Mouse (Mus musculus): ENCODE measurements around the gene Fam219a. TPM values are rescaled to one million over a fixed set of nuclear protein-coding genes. Genes with fewer than 3 reads are reported as not detected.

Fam219a gene
- polyA plus RNA-seq, 1 experiment from 2014 or later: 1.2 TPM

DNA sequence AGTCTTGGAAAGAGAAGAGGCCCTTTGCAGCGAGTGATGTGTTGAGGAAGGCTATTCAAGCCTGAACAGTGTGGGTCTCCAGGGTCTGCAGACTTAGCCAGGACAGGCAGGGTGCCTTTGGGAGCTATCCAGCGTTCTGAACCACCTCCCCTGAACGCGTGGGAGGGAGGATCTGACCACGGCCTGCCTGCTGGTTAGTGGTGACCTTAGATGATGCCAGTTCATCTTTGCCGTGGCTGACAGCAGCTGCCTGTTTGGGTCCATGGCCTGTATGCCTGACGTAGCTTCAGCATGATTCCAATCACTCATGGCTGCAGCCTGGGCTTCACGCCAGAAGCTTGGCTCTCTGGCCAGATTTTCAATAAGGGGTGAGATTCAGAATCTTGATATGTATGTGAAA is 23.4 kb downstream of the Fam219a start:
- DNase-seq (ENCODE audit: low spot score): peak; percentile 84

DNA sequence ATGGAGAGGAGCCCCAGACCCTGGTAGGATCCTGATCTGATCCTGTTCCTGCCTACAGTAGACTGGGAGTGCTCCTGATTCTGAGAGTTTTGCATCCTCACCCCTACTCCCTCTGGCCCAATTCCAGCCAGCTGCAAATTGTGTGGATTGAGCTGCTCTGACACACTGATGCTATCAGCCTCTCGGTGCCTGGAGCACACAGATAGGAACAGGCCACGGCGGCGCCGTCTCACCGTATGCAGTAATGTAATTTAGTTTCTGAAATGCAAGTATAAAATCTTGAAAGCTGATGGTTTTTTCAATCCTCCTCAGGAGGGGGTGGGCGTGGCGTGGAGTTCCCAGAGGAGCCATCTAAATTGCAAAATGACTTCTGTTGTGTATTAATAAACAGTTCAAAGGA is 27.2 kb downstream of the Fam219a start:
- H3K4me3 ChIP-seq (ENCODE audit: low read depth, low read length): no peak overlapping the region
- H3K4me2 ChIP-seq (ENCODE audit: low read depth, severe bottlenecking): no peak overlapping the region
- no peaks in the 10 kb centered on the region for H3K36me3 ChIP-seq (ENCODE audit: control insufficient read depth, insufficient read depth, low read length)
- H3K9me3 ChIP-seq (ENCODE audit: control insufficient read depth, low read length): no peaks in the 10 kb centered on the region
- no peak overlapping the region for H3K9ac ChIP-seq (ENCODE audit: low read length)
- no peak overlapping the region for H3K27ac ChIP-seq (replicated peaks; ENCODE audit: low read depth, low read length)
- DNase-seq (ENCODE audit: low spot score): no peak
- ATAC-seq (ENCODE audit: insufficient number of reproducible peaks, low FRiP score, low TSS enrichment, low read depth): no peak
- no peaks in the 10 kb centered on the region for H3K27me3 ChIP-seq (ENCODE audit: control insufficient read depth, insufficient read depth, low read length)
- WGBS: 86% methylated on average over 8 of the region's 8 CpGs
- H3K4me1 ChIP-seq (ENCODE audit: control insufficient read depth, insufficient read depth, low read length): no peaks in the 10 kb centered on the region

More for the DNA sequence above, 23.4 kb downstream of the Fam219a start:
- H3K4me3 ChIP-seq (ENCODE audit: low read depth, low read length): no peak overlapping the region
- no peaks in the 10 kb centered on the region for H3K9me3 ChIP-seq (ENCODE audit: control insufficient read depth, low read length)
- no peak overlapping the region for H3K4me2 ChIP-seq (ENCODE audit: low read depth, severe bottlenecking)
- H3K9ac ChIP-seq (ENCODE audit: low read length): no peak overlapping the region
- H3K27ac ChIP-seq (replicated peaks; ENCODE audit: low read depth, low read length): no peak overlapping the region
- no peaks in the 10 kb centered on the region for H3K36me3 ChIP-seq (ENCODE audit: control insufficient read depth, insufficient read depth, low read length)
- WGBS: 15% methylated on average over 8 of the region's 8 CpGs
- H3K4me1 ChIP-seq (ENCODE audit: control insufficient read depth, insufficient read depth, low read length): no peaks in the 10 kb centered on the region
- H3K27me3 ChIP-seq (ENCODE audit: control insufficient read depth, insufficient read depth, low read length): no peaks in the 10 kb centered on the region
- ATAC-seq (ENCODE audit: insufficient number of reproducible peaks, low FRiP score, low TSS enrichment, low read depth): no peak

DNA sequence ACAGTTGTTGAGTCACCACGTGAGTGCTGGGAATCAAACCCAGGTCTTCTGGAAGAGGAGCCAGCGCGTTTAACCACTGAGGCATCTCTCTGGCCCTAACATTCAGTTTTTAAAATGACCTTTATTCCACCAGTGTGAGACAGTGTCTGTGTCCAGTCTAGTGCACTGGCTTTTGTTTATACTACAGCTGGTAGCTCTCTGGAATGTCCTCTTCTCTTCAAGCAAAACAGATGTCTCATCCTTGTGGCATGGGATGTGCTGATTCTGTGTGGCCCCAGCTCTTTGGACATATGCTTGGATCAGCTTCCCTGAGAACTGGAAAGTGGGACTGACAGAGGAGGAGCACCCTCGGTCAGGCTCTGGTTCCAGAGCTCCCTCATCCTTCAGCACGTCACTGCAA is 34.5 kb downstream of the Fam219a start:
- no peaks in the 10 kb centered on the region for H3K4me1 ChIP-seq (ENCODE audit: control insufficient read depth, insufficient read depth, low read length)
- no peaks in the 10 kb centered on the region for H3K27me3 ChIP-seq (ENCODE audit: control insufficient read depth, insufficient read depth, low read length)
- H3K4me2 ChIP-seq (ENCODE audit: low read depth, severe bottlenecking): no peak overlapping the region
- H3K36me3 ChIP-seq (ENCODE audit: control insufficient read depth, insufficient read depth, low read length): no peaks in the 10 kb centered on the region
- no peak for ATAC-seq (ENCODE audit: insufficient number of reproducible peaks, low FRiP score, low TSS enrichment, low read depth)
- no peak overlapping the region for H3K27ac ChIP-seq (replicated peaks; ENCODE audit: low read depth, low read length)
- 72% methylated on average over 5 of the region's 5 CpGs for WGBS
- H3K9me3 ChIP-seq (ENCODE audit: control insufficient read depth, low read length): no peaks in the 10 kb centered on the region
- no peak overlapping the region for H3K9ac ChIP-seq (ENCODE audit: low read length)
- H3K4me3 ChIP-seq (ENCODE audit: low read depth, low read length): no peak overlapping the region
- no peak for DNase-seq (ENCODE audit: low spot score)

DNA sequence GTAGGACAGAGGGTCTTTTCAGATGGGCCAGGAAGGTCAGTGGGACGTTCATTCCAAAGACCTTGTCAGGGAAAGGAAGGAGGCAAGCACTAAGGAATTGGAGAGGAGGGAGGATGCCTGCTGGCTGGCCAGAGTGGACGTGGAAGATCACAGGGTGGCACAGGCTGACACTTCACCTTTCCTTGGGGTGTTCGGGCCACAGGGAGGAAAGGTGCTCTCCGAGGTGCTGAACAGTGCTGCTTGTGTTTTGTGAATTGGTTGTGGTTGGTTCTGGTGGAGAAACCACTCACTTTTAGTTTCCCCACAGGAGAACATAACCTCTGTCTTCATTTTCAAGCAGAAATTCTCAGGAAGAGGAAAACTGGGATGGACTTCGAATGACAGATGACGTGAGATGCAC is 36.9 kb downstream of the Fam219a start:
- no peak overlapping the region for H3K27ac ChIP-seq (replicated peaks; ENCODE audit: low read depth, low read length)
- ATAC-seq (ENCODE audit: insufficient number of reproducible peaks, low FRiP score, low TSS enrichment, low read depth) (no peak), DNase-seq (ENCODE audit: low spot score) (peak; percentile 84)
- no peak overlapping the region for H3K9ac ChIP-seq (ENCODE audit: low read length)
- no peaks in the 10 kb centered on the region for H3K27me3 ChIP-seq (ENCODE audit: control insufficient read depth, insufficient read depth, low read length)
- 24% methylated on average over 6 of the region's 6 CpGs for WGBS
- H3K4me2 ChIP-seq (ENCODE audit: low read depth, severe bottlenecking): no peak overlapping the region
- H3K9me3 ChIP-seq (ENCODE audit: control insufficient read depth, low read length): no peaks in the 10 kb centered on the region
- H3K4me1 ChIP-seq (ENCODE audit: control insufficient read depth, insufficient read depth, low read length): no peaks in the 10 kb centered on the region
- H3K4me3 ChIP-seq (ENCODE audit: low read depth, low read length): no peak overlapping the region
- no peaks in the 10 kb centered on the region for H3K36me3 ChIP-seq (ENCODE audit: control insufficient read depth, insufficient read depth, low read length)

DNA sequence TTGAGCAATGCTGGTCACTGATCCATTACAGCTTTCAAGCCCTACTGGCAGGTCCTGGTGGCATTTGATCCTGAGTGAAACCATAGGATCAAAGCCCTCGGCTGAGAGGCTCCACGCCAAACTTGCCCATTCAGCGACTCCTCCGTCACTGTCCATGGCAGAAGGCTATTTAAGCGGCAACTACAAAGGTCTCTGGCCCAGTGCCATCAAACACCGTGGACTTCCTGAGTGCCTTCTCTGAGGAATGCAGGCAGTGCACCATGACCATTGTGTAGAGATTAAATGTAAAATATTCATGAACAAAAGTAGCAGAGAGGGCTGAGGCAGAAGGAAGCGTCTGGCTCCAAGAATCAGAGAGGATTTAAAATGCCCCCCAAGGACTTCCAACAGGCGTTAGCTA is 41.3 kb downstream of the Fam219a start:
- no peaks in the 10 kb centered on the region for H3K36me3 ChIP-seq (ENCODE audit: control insufficient read depth, insufficient read depth, low read length)
- H3K27ac ChIP-seq (replicated peaks; ENCODE audit: low read depth, low read length): no peak overlapping the region
- DNase-seq (ENCODE audit: low spot score): no peak
- 24% methylated on average over 8 of the region's 8 CpGs for WGBS
- no peaks in the 10 kb centered on the region for H3K27me3 ChIP-seq (ENCODE audit: control insufficient read depth, insufficient read depth, low read length)
- no peak overlapping the region for H3K9ac ChIP-seq (ENCODE audit: low read length)
- no peaks in the 10 kb centered on the region for H3K9me3 ChIP-seq (ENCODE audit: control insufficient read depth, low read length)
- no peak for ATAC-seq (ENCODE audit: insufficient number of reproducible peaks, low FRiP score, low TSS enrichment, low read depth)
- H3K4me1 ChIP-seq (ENCODE audit: control insufficient read depth, insufficient read depth, low read length): no peaks in the 10 kb centered on the region
- no peak overlapping the region for H3K4me2 ChIP-seq (ENCODE audit: low read depth, severe bottlenecking)
- H3K4me3 ChIP-seq (ENCODE audit: low read depth, low read length): no peak overlapping the region

DNA sequence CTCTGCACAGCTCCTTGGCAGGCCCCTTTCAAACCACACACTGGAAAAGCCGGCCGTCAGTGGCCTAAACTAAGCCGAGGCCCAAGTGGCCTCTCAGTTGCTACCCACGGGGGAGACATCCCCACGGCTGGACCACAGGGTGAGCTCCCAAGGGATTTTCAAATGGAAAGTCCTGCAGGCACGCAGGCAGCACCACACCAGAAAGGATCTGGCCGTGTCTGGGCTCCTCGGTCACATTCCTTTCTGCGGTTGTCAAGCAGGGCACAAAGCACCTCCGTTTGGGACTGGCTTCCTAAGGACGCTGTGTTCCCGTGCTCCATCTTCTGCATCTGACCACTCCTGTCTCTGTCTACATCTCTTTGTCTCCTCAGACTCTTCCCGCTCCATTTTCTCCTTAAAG is 42.3 kb downstream of the Fam219a start:
- Histone ChIP-seq H3K4me3 (ENCODE audit: low read depth, low read length) (no peak overlapping the region), H3K4me1 (ENCODE audit: control insufficient read depth, insufficient read depth, low read length) (no peaks in the 10 kb centered on the region), H3K4me2 (ENCODE audit: low read depth, severe bottlenecking) (no peak overlapping the region), H3K9me3 (ENCODE audit: control insufficient read depth, low read length) (no peaks in the 10 kb centered on the region), H3K36me3 (ENCODE audit: control insufficient read depth, insufficient read depth, low read length) (no peaks in the 10 kb centered on the region), H3K9ac (ENCODE audit: low read length) (no peak overlapping the region), H3K27ac (replicated peaks; ENCODE audit: low read depth, low read length) (no peak overlapping the region), H3K27me3 (ENCODE audit: control insufficient read depth, insufficient read depth, low read length) (no peaks in the 10 kb centered on the region)
- ATAC-seq (ENCODE audit: insufficient number of reproducible peaks, low FRiP score, low TSS enrichment, low read depth) (no peak), DNase-seq (ENCODE audit: low spot score) (no peak)
- 50% methylated on average over 13 of the region's 13 CpGs for WGBS

DNA sequence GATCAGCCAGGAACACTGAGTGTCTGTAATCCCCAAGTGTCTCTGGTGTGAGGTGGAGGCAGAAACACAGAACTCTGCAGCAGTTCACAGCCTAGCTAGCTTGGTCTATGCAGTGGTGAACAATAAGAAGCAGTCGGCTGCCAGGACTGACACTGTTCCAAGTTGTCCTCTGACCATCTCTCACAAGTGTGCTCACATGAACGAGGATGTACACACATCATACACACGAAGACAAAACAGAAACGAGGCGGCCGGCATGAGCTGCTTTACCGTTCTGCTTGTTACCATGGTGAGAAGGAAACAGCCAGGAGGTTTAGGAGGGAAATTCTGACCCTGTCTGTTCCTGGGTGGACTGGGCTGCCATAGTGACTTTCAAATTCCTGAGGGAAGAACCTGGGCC is 42.8 kb downstream of the Fam219a start:
- 78% methylated on average over 7 of the region's 7 CpGs for WGBS
- Histone ChIP-seq H3K4me2 (ENCODE audit: low read depth, severe bottlenecking) (no peak overlapping the region), H3K27me3 (ENCODE audit: control insufficient read depth, insufficient read depth, low read length) (no peaks in the 10 kb centered on the region), H3K4me3 (ENCODE audit: low read depth, low read length) (no peak overlapping the region), H3K27ac (replicated peaks; ENCODE audit: low read depth, low read length) (no peak overlapping the region), H3K36me3 (ENCODE audit: control insufficient read depth, insufficient read depth, low read length) (no peaks in the 10 kb centered on the region), H3K9me3 (ENCODE audit: control insufficient read depth, low read length) (no peaks in the 10 kb centered on the region), H3K9ac (ENCODE audit: low read length) (no peak overlapping the region), H3K4me1 (ENCODE audit: control insufficient read depth, insufficient read depth, low read length) (no peaks in the 10 kb centered on the region)
- no peak for DNase-seq (ENCODE audit: low spot score)
- no peak for ATAC-seq (ENCODE audit: insufficient number of reproducible peaks, low FRiP score, low TSS enrichment, low read depth)

DNA sequence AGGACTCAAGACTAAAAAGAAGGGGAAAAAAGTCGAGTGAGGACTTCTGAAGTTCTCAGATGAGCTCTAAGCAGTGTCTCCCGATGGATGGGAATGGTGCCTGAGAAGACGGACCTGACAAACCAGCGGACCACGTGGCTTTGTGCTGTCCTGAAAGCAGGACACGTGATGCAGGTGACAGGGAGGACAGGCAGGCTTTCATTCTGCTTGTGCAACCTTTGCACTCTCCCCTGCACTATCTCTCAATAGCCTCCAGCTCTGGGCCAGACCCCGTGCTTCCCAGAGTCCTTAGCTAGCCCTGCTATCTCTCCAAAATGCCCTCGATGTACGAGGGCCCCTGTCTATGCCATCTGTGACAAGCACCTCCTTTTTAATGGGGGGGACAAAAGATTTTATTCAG is 44.5 kb downstream of the Fam219a start:
- no peak for ATAC-seq (ENCODE audit: insufficient number of reproducible peaks, low FRiP score, low TSS enrichment, low read depth)
- Histone ChIP-seq H3K4me1 (ENCODE audit: control insufficient read depth, insufficient read depth, low read length) (no peaks in the 10 kb centered on the region), H3K9ac (ENCODE audit: low read length) (no peak overlapping the region), H3K27ac (replicated peaks; ENCODE audit: low read depth, low read length) (no peak overlapping the region), H3K27me3 (ENCODE audit: control insufficient read depth, insufficient read depth, low read length) (no peaks in the 10 kb centered on the region), H3K9me3 (ENCODE audit: control insufficient read depth, low read length) (no peaks in the 10 kb centered on the region), H3K4me2 (ENCODE audit: low read depth, severe bottlenecking) (no peak overlapping the region), H3K4me3 (ENCODE audit: low read depth, low read length) (no peak overlapping the region), H3K36me3 (ENCODE audit: control insufficient read depth, insufficient read depth, low read length) (no peaks in the 10 kb centered on the region)
- DNase-seq (ENCODE audit: low spot score): no peak
- WGBS: 72% methylated on average over 9 of the region's 9 CpGs

DNA sequence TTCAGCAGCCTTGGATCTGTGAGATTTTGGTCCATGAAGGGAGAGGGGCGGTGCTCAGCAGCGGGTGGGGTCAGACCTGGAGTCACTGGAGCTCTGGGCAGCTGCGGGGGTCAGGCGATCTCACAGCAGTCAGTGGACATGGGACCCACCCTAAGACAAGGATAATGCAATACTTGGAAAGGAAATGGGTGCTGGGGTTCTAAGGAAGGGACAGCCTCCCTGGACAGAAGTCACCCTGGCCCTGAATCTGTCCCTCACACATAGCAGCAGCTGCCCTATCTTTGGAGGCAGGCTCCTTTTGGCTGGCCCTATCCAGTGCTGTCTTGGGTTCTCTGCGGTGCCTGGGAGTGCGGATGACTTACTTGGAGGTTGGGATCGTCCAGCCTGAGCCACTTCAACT is 45.5 kb downstream of the Fam219a start:
- Histone ChIP-seq H3K9me3 (ENCODE audit: control insufficient read depth, low read length) (no peaks in the 10 kb centered on the region), H3K36me3 (ENCODE audit: control insufficient read depth, insufficient read depth, low read length) (no peaks in the 10 kb centered on the region), H3K4me3 (ENCODE audit: low read depth, low read length) (no peak overlapping the region), H3K27me3 (ENCODE audit: control insufficient read depth, insufficient read depth, low read length) (0 out of 2 replicates have a peak, but pooled peaks cover 3% of the 10 kb centered on the region), H3K4me1 (ENCODE audit: control insufficient read depth, insufficient read depth, low read length) (no peaks in the 10 kb centered on the region), H3K9ac (ENCODE audit: low read length) (no peak overlapping the region), H3K27ac (replicated peaks; ENCODE audit: low read depth, low read length) (no peak overlapping the region), H3K4me2 (ENCODE audit: low read depth, severe bottlenecking) (no peak overlapping the region)
- no peak for DNase-seq (ENCODE audit: low spot score)
- WGBS: 81% methylated on average over 7 of the region's 7 CpGs
- no peak for ATAC-seq (ENCODE audit: insufficient number of reproducible peaks, low FRiP score, low TSS enrichment, low read depth)

Data from limb, embryonic 11.5 days (tissue).